Mouse (Mus musculus) thymus, postnatal 0 days (tissue): ENCODE measurements around the gene Pik3r1. TPM values are rescaled to one million over a fixed set of nuclear protein-coding genes. Genes with fewer than 3 reads are reported as not detected.
A peak's percentile ranks its signal among the peaks of the same experiment; 100 is the strongest.

Source experiments
- DNase-seq: peaks from one replicate; pipeline ENCODE4 v3.0.0-alpha.2; 2015; ENCODE audit warnings: low spot score
- polyA plus RNA-seq: library from polyadenylated mRNA; unstranded; fragments of >200 nt; fragmentation: Nextera tagmentation; extraction: Ambion mirVana; gene quantifications from 2 replicates; pipeline ENCODE4 v1.2.1, GENCODE M21; 2015

Pik3r1 gene
- polyA plus RNA-seq, result 62.9 and 79.3 TPM in 2 replicates

DNA sequence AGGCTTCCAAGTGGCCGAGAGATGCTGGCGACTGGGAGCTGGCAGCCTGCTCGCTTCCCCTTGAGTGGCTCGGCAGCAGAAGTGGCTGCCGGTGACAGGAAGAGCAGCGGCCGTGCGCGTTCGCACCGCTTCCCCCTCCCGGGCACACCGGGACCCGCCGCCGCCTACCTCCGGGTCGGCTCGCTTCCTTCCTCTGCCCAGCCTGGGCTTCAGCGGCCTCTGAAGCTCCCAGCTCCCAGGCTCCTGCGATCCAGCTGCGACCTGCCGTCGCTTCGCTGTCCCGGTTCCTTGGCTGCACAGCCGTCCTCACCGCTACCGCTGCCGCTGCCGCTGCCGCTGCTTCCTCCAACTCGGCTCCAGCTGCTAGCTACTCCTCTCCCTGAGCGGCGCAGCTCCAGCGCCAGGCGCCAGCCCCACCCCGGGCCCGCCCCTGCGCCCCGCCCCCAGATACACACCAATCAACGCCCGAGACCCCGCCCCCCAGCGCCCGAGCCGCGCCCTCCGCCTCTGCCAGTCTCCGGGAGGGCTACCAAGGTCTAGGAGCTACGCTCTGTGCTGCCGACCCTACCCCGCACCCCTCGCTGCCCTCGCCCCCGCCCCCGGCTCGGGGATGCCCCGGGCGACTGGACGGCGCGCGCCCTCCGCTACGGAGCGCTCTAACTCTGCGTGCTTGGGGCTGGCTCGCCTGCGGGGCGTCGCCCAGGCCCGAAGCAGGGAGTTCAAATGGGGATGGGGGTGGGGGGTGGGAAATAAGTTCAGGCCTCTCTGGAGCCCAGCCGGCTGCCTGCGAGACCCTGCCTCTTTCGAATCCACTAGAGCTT, at the start of gene Pik3r1:
Gene Pik3r1, minus strand, starts transcription at position 409 of the 821 bp plus-strand sequence.
- peak; percentile 96 for DNase-seq

DNA sequence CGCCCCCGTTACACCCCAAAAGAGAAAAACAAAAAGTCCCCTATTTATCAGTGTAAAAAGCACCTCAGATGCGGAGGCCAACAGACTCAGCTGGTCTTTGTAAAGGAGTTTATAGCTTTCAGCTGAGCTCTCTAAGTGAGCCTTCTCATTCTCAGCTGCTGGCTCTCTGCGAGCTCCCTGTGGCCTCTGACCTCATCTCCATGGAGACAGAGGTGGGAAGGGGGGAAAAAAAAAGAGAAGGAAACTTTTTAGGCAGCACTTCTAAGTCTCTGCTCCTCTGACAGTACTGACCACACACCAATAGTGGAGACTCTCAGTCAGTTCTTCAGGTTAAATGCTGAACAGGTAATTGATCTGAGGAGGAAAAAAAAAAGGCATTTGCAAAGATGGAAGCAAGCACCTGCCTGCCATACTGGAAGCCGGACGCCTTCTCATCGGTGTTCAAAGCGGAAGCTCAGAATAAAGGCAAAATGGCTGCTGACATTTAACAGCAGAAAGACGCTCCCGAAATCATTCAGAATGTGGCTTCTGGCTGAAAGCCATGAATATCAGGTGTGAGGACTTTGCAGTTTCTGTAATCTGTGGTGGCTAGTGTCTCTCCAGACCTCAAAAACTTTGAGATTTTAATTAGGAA, 45.4 kb upstream of the Pik3r1 start:
- no peak for DNase-seq

DNA sequence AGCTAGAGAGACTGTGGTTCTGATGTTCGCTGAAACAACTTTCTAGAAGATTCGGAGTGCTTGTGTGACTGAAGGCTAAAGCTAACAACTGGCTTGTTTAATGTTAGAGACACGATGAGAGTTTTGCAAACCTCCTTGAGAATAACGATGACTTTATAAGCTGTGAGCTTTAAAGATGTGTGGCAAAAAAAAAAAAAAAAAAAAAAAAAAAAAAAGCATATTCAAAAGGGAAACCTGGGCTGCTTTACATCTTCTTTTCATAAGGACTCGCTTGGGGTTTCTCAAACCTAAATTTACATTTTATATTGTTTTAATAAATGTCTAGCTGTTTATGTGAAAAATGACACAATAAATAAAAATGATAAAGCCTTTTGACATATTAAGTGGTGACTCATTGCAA, 44.3 kb upstream of the Pik3r1 start:
- DNase-seq, result no peak

DNA sequence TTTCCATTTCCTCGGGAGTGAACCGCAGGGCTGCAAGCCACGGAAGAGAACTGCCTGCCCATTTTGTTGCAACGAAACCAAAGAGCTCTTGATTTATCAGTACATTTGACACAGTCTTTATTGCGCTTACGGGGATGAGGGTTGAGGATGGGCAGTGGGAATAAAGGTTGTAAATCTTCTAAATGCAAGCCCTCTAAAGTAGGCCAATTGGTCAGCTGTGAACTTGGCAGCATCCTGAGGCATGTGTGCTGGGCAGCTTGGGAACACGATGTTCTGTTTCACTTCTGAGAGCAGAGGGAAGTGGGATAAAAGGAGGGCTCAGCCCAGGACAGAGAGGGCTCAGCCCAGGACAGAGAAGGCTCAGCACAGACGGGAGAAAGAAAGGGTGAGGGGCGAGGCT, 43.9 kb upstream of the Pik3r1 start:
- DNase-seq, result no peak

DNA sequence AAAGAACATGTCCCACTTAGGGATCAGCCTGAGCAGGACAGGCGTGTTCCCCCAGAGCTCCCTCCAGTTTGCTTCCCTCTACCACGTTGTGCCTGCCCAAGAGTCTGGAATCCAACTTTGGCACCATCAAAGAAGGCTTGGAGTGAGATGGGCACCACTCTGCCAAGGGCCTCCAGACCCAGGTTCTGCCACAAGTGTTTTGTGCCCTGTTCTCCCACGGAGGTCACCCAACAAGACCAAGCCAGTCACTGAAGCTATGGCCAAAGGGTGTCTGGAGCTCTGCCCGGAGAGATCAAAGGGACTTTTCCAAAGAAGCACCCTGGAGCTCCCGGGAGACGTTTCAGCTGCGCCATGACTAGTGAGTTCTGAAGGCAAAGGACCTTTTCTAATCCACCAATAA, 42.6 kb upstream of the Pik3r1 start:
- no peak for DNase-seq

DNA sequence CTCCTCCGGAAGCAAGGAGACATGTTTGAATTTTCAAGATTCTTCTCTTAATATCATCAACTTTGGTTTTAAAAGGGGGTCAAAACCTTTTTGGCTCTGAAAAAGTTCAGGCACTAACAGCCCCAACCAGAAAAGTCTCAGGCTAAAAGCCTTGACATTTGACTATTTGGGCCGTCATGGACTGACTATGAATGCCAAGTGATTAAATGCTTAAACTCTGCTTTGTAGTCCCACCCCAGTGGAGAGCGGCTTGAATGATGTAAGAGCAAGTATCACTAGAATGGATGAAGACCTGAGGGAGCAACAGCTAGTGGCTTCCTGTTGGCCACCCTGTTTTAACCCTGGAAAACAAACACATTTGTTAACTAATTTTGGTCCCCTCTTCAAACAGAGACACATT, 41.8 kb upstream of the Pik3r1 start:
- DNase-seq, result no peak

DNA sequence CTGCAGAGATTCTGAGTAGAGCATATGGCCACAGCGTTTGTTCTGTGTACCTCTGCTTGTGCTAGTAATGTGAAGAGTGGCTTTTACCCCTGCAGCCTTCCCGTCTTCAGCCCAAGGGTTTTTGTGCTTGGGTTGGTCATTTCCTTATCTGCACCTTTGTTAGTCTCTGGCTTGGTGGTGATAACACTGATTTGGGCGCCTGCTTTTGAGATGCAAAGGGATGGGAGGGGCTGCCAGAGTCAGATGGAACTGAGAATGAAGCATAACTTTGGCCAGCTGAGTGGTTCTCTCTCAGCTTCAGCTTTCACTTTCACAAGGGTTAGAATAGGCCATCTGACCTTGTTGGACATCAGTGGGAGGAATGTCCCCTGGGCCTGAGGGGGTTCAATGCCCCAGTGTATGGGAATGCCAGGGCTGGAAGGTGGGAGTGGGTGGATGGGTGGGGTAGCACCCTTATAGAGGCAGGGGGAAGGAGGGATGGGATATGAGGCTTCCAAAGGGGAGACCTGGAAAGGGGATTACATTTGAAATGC, 37.6 kb upstream of the Pik3r1 start:
- DNase-seq, result no peak

DNA sequence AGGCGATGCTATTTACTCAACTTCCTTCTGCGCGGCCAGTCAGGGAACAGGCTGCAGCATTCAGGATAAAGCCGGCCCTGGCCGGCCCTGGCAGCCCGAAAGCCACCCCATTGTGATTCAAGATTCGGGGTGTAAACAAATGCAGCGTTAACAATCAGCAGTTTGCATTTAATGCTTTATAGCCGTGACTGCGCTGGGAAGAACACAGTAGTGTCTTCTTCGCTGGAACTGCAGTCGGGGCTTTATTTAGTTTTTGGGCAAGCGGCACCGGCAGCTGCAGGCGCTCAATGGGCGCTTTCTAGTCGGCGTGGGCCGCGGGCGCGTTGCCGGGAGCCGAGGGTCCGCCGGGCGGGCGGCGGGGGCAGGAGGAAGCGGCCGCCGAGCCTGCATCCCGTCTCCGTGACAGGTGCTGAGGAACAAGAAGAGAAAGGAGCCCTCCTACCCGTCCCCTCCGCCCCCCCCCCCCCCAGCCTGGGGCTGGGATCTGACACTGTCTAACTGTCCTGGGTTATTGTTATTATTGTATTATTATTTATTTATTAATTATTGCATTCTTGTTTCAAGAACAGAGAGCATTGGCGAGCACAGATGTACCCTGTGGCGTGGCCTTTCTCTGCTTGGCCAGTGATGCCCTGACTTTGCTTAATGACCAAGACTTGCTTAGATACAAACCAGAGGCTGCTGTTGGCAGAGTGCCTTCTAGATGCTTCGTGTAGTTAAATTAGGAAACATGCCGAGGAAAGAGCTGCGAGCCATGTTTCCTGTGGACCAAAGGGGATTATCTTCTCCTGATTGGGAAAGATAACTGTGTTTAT, 33.6 kb upstream of the Pik3r1 start:
- peak; percentile 32 for DNase-seq

DNA sequence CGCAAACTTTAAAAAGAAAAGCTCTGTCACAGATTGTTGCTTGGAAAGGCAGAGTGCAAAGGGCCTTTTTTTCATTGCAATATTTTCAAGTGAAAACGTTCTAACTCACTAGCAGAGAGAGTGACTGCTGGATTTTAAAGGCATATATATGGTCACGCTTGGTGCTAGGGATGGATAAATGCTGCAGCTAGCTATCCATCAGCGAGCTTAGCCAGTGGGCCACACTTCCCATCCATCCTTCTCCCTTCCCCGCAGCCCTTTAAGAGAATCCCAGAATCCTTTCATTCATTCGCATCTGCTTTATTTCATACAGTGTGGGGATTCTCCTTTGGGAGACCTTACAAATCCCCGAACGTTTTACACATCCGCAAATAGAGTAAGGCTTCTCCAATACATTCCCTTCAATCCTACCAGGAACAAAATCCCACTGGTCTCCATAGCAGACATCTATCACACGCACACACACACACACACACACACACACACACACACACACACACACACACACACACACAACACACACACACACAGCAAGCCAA, 32.9 kb upstream of the Pik3r1 start:
- no peak for DNase-seq

DNA sequence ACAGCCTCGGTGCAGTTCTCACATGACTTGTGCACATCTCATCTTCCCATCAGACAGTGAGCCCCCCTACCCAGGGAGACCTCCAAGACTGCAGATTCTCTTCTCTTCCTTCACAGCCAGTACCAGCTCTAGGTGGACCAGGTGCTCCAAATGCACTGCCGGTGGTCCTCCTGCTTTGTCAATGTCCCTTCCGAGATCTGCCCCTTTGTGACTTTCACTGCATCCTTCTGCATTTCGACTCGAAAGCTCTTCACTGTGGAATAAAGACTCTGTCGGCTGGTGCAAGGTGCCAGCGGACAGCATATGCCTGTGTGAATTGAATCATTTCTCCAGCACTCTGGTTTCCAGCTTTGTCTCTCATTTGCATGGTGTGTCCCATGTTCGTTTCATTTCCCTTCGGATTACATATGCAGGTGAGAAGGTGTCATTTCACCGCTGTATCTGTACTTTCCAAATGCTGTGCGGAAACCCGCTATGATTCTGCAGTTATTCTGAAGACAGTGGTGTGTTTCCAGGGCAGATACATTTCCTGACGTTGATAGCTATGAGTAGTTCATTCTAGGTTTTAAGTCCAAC, 32.1 kb upstream of the Pik3r1 start:
- DNase-seq, result no peak

DNA sequence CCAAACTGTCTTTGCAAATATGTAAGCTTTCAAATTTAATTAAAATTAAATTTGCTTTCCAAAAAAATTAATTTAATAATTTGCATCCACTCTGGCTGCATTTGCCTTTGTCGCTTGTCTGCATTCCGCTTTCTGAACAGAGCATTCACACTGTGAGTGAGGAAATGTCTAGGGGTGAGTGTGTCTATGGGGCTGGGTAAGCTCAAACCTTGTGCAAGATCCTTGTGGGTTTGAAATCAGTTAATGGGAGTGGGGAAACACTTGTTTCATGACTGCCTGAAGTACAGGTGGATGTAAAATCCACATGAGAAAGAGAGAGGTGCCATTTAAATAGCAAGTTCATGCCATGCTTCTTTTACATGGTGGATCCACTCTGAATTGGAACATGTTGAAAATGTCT, 31.3 kb upstream of the Pik3r1 start:
- DNase-seq, result no peak

DNA sequence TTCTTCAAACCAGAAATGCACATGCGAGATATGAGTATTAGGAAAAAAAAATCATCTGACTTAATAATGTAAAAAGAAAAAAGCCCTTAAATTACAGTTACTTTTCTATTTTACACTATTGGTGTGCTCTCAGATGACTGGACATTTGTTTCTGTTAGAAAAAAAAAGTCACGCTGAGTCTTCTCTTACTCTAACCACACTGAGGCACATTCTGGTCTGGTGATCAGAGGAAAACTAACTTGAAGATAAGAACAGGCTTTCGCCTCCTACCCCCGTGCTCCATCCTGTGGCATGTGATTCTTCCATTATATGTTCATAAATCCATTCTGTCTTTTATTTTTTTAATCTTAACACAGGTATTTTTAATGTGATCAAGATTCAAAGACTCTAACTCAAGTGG, 30.5 kb upstream of the Pik3r1 start:
- DNase-seq, result no peak

DNA sequence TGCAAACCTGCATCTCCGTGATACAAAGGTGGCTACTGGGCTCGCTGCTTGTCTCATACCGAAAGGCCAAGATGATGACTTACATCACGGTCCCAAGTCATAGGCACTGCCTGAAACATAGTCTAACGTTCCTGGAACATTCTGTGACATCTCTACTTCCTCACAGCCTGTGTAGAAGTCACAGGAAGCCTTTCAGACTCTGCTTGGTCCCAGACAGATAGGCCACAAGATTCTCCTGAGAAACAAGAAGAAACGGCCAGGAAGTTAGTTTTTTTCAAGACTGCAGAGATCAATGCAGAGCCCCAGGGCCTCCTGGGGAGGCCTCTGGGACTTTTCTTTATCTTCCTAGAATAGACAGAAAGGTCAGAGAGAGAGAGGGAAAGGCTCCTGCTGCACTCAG, 29.0 kb upstream of the Pik3r1 start:
- peak; percentile 29 for DNase-seq

DNA sequence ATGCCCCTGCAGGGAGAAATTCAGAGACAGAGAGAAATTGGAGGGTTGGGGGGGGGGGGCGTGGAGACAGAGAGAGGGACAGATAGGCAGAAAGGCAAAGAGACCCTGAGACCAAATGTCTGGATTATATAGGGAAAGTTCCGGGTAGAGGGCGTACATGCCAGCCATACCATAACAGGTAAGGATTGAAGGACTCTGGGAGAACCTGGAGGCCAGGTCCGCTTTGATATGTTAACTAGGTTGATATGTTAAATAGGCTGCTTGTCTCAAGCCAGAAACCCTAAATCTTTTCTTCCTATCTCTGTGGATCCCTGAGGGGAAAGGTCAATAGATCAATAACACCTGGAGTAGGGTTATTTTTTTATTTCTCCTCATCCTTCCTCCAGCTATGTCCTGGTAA, 17.7 kb upstream of the Pik3r1 start:
- no peak for DNase-seq

DNA sequence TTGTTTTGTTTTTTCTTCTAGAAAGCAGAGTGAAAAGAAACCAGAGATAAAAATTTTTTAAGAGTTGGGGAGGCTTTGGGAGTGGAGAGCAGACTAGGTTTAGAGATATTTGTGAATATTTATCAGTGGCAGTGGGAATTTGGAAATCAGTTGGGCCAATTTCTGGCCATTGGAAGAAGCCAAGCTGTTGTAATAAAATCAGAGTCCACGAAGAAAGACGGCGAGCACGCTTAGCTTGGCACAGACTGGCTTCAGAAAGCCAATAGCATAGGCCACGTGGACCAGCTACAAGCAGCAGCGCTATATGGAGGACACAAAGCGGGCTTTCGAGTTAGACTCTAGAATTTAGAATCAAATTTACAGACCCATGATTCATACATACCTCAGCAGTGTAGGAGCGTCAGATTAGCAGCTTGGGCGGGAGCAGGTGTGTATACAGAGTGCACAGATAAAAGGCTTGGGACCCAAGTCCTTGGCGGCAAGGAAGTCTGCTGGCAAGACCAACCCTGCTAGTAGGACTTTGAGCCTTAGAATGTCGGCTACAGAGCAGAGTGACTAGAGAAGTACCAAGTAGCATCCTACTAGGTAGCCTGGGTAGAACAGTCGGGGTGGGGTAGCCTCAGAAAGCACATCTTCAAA, 16.8 kb upstream of the Pik3r1 start:
- DNase-seq, result no peak

DNA sequence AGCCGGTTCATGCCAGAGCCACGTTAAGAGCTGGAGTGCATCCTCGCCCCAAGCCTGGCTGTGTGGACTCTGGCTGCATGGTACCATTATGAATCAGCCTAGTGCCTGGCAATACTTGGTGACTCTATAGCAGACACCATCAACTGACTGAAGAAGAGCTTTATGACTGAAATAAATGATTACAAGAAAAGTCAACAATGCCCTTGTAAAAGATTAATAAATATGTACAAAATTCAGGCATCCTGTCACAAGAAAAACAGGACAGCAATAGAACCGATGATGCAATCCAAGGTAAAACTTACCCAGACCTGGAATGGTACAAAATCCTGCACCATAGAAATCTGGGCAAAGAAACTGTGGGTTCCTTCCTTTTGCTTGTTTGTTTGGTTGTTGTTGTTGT, 11.0 kb upstream of the Pik3r1 start:
- no peak for DNase-seq

DNA sequence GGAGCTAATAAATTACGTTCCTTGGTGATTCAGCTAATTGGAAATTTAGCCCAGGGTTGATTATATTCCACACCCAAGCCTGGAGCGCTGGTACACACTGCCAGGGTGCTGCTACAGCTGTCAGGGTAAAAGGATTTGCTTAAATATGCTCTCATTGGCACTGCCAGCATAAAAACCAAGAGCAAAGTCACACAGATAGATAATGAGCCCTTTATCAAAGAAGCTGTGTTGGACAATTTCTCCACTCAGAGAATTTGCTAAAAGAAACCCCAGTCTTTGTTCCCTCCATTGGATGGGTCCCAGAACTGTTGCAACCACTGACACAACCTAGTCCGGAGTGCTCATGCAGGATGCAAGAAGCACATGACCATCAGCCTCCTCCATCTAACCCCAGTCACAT, 9.8 kb upstream of the Pik3r1 start:
- DNase-seq, result no peak

DNA sequence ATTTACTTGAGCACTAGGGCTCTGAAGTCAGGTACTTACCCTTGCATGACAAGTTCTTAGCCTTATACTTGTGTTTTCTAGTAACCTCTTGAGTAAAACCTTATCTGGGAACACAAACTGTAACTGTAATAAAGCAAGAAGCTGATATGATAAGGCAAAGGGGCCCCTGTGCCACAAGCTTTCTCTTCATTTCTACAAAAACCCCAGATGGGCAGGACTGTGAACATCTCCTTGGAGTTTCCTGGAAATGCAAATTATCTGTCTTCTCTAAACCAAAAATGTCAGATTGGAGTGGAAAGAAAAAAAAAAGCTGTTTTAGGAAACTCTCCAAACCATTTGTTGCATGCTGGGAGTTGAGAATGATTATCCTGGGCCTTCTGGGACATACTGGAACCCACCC, 3.1 kb upstream of the Pik3r1 start:
- no peak for DNase-seq

DNA sequence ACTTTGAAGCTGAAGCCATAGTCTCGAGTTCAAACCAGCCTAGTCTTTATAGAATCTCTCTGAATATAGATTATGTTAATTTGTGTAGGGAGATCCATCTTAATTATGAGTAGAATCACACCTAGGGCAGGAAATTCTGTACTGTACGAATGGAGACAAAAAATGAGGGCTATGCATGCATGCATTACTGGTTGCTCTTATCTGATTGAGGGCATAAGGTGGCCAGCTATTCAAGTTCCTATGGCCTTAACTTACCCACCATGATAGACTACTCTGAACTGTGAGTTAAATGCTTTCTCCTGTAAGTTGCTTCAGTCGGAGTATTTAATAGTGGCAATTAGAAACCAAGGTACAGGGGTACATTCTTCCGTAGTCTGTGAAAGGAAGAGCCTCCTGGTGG, 1.9 kb upstream of the Pik3r1 start:
- DNase-seq, result no peak

DNA sequence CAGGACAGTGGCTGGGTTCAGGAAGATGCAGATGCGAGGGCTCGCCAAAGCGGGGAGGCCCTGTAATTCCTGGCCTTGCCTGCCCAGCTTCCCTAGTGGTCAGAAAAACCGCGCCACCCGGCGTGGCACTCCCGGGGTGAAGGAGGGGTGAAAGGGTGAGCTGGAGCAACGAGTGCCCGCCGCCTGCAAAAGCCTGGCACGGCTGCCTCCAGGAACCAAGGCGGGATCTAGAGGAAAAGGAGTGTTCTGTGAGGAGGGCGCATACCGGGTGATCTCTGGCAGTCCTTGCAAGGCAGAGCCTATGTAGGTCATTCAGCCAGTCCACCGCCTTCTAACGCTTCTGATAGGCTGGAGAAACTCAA, 594 bp upstream of the Pik3r1 start:
- DNase-seq, result peak; percentile 38
